9 mouse cellular contexts compared by ENCODE assay signal in the genomic region with DNA sequence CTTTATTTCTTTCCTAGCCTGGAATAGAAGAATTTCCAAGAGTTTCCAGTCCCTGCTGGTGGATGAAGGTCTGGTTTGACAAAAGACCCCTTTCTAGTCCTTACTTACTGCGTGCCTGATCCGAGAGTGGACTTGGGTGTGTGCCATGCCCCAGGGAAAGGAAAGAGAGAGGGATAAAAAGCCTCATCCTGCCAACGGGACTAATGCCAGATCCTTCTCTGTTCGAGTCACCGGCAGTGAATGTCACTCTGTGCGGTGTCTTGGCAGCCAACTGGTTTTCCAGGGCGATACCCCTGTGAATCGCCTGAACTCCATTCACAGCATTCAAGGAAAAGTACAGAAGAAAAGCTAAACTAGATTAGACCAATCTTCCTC. TPM values are rescaled to one million over a fixed set of nuclear protein-coding genes. Genes with fewer than 3 reads are reported as not detected.
DNase-seq lines count a peak whose midpoint lies in the region; ATAC-seq lines count a peak whose summit lies in the region.
"Had no signal": no experiment of that assay in that cellular context is flagged by ENCODE, and none has a peak within 500 bp of the region (broad histone marks: within the 10 kb centered on the region; RNA-seq: fewer than 3 reads in every experiment).

No protein-coding gene starts in this region.

- peak overlapping the region; percentile 14 for H3K4me3 ChIP-seq in lung, embryonic 16.5 days (ENCODE audit: low read length)
- H3K4me3 ChIP-seq in embryonic facial prominence, embryonic 13.5 days, result peak overlapping the region; percentile 24
- 0 out of 2 replicates have a peak overlapping the region, but pooled peaks have one; percentile 18 for H3K4me3 ChIP-seq in midbrain, embryonic 10.5 days

- ATAC-seq in lung, embryonic 16.5 days (ENCODE audit: low read depth), result peak; percentile 23; the same call in 1 of the 2 replicates
- 0 out of 2 replicates have a peak, but pooled peaks have one; percentile 38 for ATAC-seq in embryonic facial prominence, embryonic 13.5 days (ENCODE audit: insufficient number of reproducible peaks, insufficient read depth, low FRiP score, low TSS enrichment, low read depth)
- no peak for ATAC-seq in megakaryocyte, adult 5-6 weeks (ENCODE audit: poor library complexity, severe bottlenecking)

- H3K27me3 ChIP-seq in lung, embryonic 16.5 days (ENCODE audit: control insufficient read depth, insufficient read depth, low read depth, low read length), result no peaks in the 10 kb centered on the region
- 0 out of 2 replicates have a peak, but pooled peaks cover 3% of the 10 kb centered on the region for H3K27me3 ChIP-seq in embryonic facial prominence, embryonic 13.5 days
- peaks cover 15% of the 10 kb centered on the region for H3K27me3 ChIP-seq in midbrain, embryonic 10.5 days (ENCODE audit: low read depth, poor library complexity, severe bottlenecking)

- H3K27ac ChIP-seq in lung, embryonic 16.5 days (ENCODE audit: low read length), result 0 out of 2 replicates have a peak overlapping the region, but pooled peaks have one; percentile 3
- H3K27ac ChIP-seq in embryonic facial prominence, embryonic 13.5 days, result peak overlapping the region; percentile 73
- H3K27ac ChIP-seq in midbrain, embryonic 10.5 days (replicated peaks), result peak overlapping the region; percentile 72

- no peaks in the 10 kb centered on the region for H3K9me3 ChIP-seq in lung, embryonic 16.5 days (ENCODE audit: control insufficient read depth, low read length)
- H3K9me3 ChIP-seq in embryonic facial prominence, embryonic 13.5 days, result no peaks in the 10 kb centered on the region
- H3K9me3 ChIP-seq in midbrain, embryonic 10.5 days (replicated peaks), result no peaks in the 10 kb centered on the region
- H3K9me3 ChIP-seq: G1E had no signal

- H3K36me3 ChIP-seq in lung, embryonic 16.5 days (ENCODE audit: control insufficient read depth, insufficient read depth, low read length), result no peaks in the 10 kb centered on the region
- H3K36me3 ChIP-seq in embryonic facial prominence, embryonic 13.5 days, result no peaks in the 10 kb centered on the region
- no peaks in the 10 kb centered on the region for H3K36me3 ChIP-seq in midbrain, embryonic 10.5 days
- H3K36me3 ChIP-seq: G1E had no signal

- DNase-seq in lung, postnatal 36 days, result no peak
- DNase-seq in heart, postnatal 14 days, result peak; percentile 40 to 47
- DNase-seq in kidney, postnatal 36 days, result peak; percentile 41 to 63
- DNase-seq in midbrain, embryonic 10.5 days (ENCODE audit: low spot score), result peak; percentile 19
- no peak for DNase-seq in gastrocnemius, postnatal 10 days

- intact Hi-C loops in heart, postnatal 14 days (cut with DNase I), result loop anchor here (5.0 kb wide), 1 partner anchor 203 kb away; a partner anchor contains a TSS

- WGBS in lung, embryonic 16.5 days, result 9% methylated on average over 8 of the region's 8 CpGs
- 17% methylated on average over 8 of the region's 8 CpGs for WGBS in embryonic facial prominence, embryonic 13.5 days
- WGBS in midbrain, embryonic 10.5 days, result 41% methylated on average over 8 of the region's 8 CpGs

- peak overlapping the region; percentile 35 for H3K4me2 ChIP-seq in lung, embryonic 16.5 days (ENCODE audit: low read depth, low read length)
- H3K4me2 ChIP-seq in embryonic facial prominence, embryonic 13.5 days, result peak overlapping the region; percentile 57

- H3K9ac ChIP-seq in lung, embryonic 16.5 days (ENCODE audit: low read length), result 0 out of 2 replicates have a peak overlapping the region, but pooled peaks have one; percentile 21
- H3K9ac ChIP-seq in embryonic facial prominence, embryonic 13.5 days, result no peak overlapping the region

- H3K4me1 ChIP-seq in lung, embryonic 16.5 days (replicated peaks; ENCODE audit: control insufficient read depth, insufficient read depth, low read length), result peaks cover 19% of the 10 kb centered on the region
- peaks cover 18% of the 10 kb centered on the region for H3K4me1 ChIP-seq in embryonic facial prominence, embryonic 13.5 days
- peaks cover 44% of the 10 kb centered on the region for H3K4me1 ChIP-seq in midbrain, embryonic 10.5 days

RNA-seq across cellular contexts. Expression of a gene that starts 19.7 kb away (rescaled TPM):
- polyA plus RNA-seq in lung, embryonic 16.5 days (2015; fragmentation: Nextera tagmentation; extraction: Ambion mirVana), result 4.1 and 4.9 TPM in 2 replicates
- polyA plus RNA-seq in embryonic facial prominence, embryonic 13.5 days (2015; fragmentation: Nextera tagmentation; extraction: Ambion mirVana), result 2.5 and 3.9 TPM in 2 replicates
- total RNA-seq in heart, postnatal 14 days (2021), result 1 to 10 TPM; 2.0 to 2.8 TPM
- polyA plus RNA-seq in midbrain, embryonic 10.5 days (2016; fragmentation: Nextera tagmentation; extraction: Ambion mirVana), result 2.2 and 3.8 TPM in 2 replicates
- total RNA-seq in megakaryocyte, adult 5-6 weeks (2015), result 0.87 and 1.0 TPM in 2 replicates
- 0.61 and 0.70 TPM in 2 replicates for total RNA-seq in megakaryocyte, adult 5-6 weeks (2017)
- 1 to 10 TPM; 4.3 to 4.8 TPM for total RNA-seq in gastrocnemius, postnatal 10 days (2021)

Comparison
In these comparisons a context has a peak if more than half of its experiments do, and no peak if none do; other contexts are left out.
1. H3K27ac ChIP-seq: peak in every context shown above with its lines; median percentile 73 in embryonic facial prominence, embryonic 13.5 days; 72 in midbrain, embryonic 10.5 days; 3 in lung, embryonic 16.5 days.
2. DNase-seq: peak in heart, postnatal 14 days (2 of 2), kidney, postnatal 36 days (2 of 2) and midbrain, embryonic 10.5 days (single experiment); none in lung, postnatal 36 days (single experiment) and gastrocnemius, postnatal 10 days (single experiment).
3. Peak in every context shown above with its lines, with median percentiles within 50 percentile points of each other: H3K4me3 ChIP-seq.